Mouse (Mus musculus) neural tube, embryonic 12.5 days (tissue): ENCODE measurements around the gene Ncoa4. TPM values are rescaled to one million over a fixed set of nuclear protein-coding genes. Genes with fewer than 3 reads are reported as not detected.
A peak's percentile ranks its signal among the peaks of the same experiment; 100 is the strongest.

ENCODE experiments used
- ATAC-seq: fragments of 200-750 bp; cut with Nextera tagmentation; 2 replicates; pipeline ENCODE4 v1.8.0; 2017; ENCODE audit warnings: low read depth, mild to moderate bottlenecking, moderate TSS enrichment, moderate library complexity; ENCODE audit not compliant: low FRiP score
- H3K27ac ChIP-seq: fragments of 300-500 bp; sonication (generic); 2 replicates; pipeline ENCODE4 v1.5.1; 2016
- H3K27me3 ChIP-seq: fragments of 300-500 bp; sonication (generic); replicated peaks from 2 replicates; pipeline ENCODE4 v1.6.1; 2016; ENCODE audit warnings: mild to moderate bottlenecking
- H3K36me3 ChIP-seq: fragments of 300-500 bp; sonication (generic); 2 replicates; pipeline ENCODE4 v1.6.1; 2016; ENCODE audit warnings: mild to moderate bottlenecking
- H3K4me1 ChIP-seq: fragments of 300-500 bp; sonication (generic); 2 replicates; pipeline ENCODE4 v1.6.1; 2016
- H3K4me2 ChIP-seq: fragments of 300-500 bp; sonication (generic); replicated peaks from 2 replicates; pipeline ENCODE4 v1.6.1; 2016; ENCODE audit warnings: mild to moderate bottlenecking
- H3K4me3 ChIP-seq: fragments of 300-500 bp; sonication (generic); 2 replicates; pipeline ENCODE4 v1.5.1; 2016
- H3K9ac ChIP-seq: fragments of 300-500 bp; sonication (generic); 2 replicates; pipeline ENCODE4 v1.6.1; 2016; ENCODE audit warnings: mild to moderate bottlenecking
- H3K9me3 ChIP-seq: fragments of 300-500 bp; sonication (generic); 2 replicates; pipeline ENCODE4 v1.6.1; 2016; ENCODE audit warnings: mild to moderate bottlenecking
- WGBS: fragments of 180-500 bp; shearing (Covaris S2); methylation state at CpG from one replicate; pipeline ENCODE4 v1.1.7; 2016; 5-methylcytosine and 5-hydroxymethylcytosine counted together
- polyA plus RNA-seq: library from polyadenylated mRNA; unstranded; fragments of >200 nt; fragmentation: Nextera tagmentation; extraction: Ambion mirVana; gene quantifications from 2 replicates; pipeline ENCODE4 v1.2.1, GENCODE M21; 2016

Ncoa4 gene
- polyA plus RNA-seq, 1 experiment from 2014 or later, result 90.2 TPM

GRCm38 (mm10) chr14:32144734-32145133, 14.9 kb upstream of the Ncoa4 start:
- Histone ChIP-seq H3K4me2 (no peak overlapping the region), H3K4me1 (no peaks in the 10 kb centered on the region), H3K36me3 (no peaks in the 10 kb centered on the region), H3K9me3 (no peaks in the 10 kb centered on the region), H3K9ac (no peak overlapping the region), H3K27ac (no peak overlapping the region), H3K27me3 (no peaks in the 10 kb centered on the region), H3K4me3 (no peak overlapping the region)
- ATAC-seq, result no peak

GRCm38 (mm10) chr14:32145401-32145800, 14.3 kb upstream of the Ncoa4 start:
- no peak for ATAC-seq
- Histone ChIP-seq H3K27me3 (no peaks in the 10 kb centered on the region), H3K9ac (no peak overlapping the region), H3K4me1 (no peaks in the 10 kb centered on the region), H3K36me3 (no peaks in the 10 kb centered on the region), H3K9me3 (no peaks in the 10 kb centered on the region), H3K4me3 (no peak overlapping the region), H3K4me2 (no peak overlapping the region), H3K27ac (no peak overlapping the region)
- WGBS, result 80% methylated on average over 4 of the region's 4 CpGs

DNA sequence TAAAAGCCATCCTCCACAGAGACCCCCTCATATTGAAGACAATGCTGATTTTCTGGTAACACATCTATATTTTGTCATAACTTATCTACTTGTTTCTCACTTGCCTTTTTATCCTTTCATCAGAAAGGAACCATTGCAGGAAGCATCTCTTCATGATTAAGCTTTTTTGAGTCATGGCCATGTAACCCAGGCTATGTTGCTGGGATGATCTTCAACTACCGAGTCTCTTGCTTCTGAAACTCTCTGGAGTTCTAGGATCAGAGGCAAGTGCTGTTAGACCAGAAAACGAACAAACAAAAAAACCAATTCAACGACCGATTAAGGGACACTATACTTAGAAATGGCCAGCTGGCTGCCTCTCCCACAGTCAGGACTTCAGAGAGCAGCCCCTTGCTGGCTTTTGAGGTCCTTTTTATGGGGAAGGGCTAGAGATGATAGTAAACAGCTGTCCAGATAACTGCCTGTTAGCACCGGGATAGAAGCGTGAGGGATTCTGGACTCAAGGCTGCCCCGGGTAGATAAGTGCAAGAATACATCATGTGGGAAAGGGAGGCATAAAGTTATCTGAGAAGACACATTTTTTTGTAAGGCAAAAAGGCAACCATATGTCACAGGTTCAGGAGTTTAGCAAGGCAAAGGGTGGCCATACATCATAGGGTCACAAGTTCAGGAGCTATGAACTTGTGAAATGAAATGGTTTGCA, 13.7 kb upstream of the Ncoa4 start:
- no peaks in the 10 kb centered on the region for H3K36me3 ChIP-seq
- H3K27me3 ChIP-seq, result no peaks in the 10 kb centered on the region
- no peaks in the 10 kb centered on the region for H3K9me3 ChIP-seq
- H3K27ac ChIP-seq, result no peak overlapping the region
- H3K4me3 ChIP-seq, result no peak overlapping the region
- no peaks in the 10 kb centered on the region for H3K4me1 ChIP-seq
- ATAC-seq, result no peak
- H3K9ac ChIP-seq, result no peak overlapping the region
- no peak overlapping the region for H3K4me2 ChIP-seq
- WGBS, result 85% methylated on average over 7 of the region's 7 CpGs

- no peak overlapping the region for H3K27ac ChIP-seq
- ATAC-seq, result no peak
- no peaks in the 10 kb centered on the region for H3K9me3 ChIP-seq
- no peak overlapping the region for H3K4me2 ChIP-seq
- H3K9ac ChIP-seq, result no peak overlapping the region
- H3K4me1 ChIP-seq, result no peaks in the 10 kb centered on the region
- no peak overlapping the region for H3K4me3 ChIP-seq
- 70% methylated on average over 2 of the region's 2 CpGs for WGBS
- H3K27me3 ChIP-seq, result no peaks in the 10 kb centered on the region
- H3K36me3 ChIP-seq, result no peaks in the 10 kb centered on the region
These were observed 13.1 kb upstream of the Ncoa4 start for GRCm38 (mm10) chr14:32146578-32146977.

DNA sequence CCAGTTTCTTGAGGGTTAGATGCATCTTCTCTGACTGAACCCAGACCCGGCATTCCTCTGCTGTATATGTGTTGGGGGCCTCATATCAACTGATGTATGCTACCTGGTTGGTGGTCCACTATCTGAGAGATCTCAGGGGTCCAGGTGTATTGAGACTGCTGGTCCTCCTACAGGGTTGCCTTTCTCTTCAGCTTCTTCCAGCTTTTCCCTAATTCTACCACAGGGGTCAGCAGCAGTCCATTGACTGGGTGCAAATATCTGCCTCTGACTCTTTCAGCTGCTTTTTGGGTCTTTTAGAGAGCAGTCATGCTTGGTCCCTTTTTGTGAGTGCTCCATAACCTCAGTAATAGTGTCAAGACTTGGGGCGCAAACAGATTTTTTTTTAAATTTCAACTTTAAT, 8.8 kb upstream of the Ncoa4 start:
- Histone ChIP-seq H3K4me2 (no peak overlapping the region), H3K27me3 (no peaks in the 10 kb centered on the region), H3K9me3 (no peaks in the 10 kb centered on the region), H3K27ac (no peak overlapping the region), H3K36me3 (no peaks in the 10 kb centered on the region), H3K9ac (no peak overlapping the region), H3K4me3 (no peak overlapping the region), H3K4me1 (no peaks in the 10 kb centered on the region)
- no peak for ATAC-seq
- WGBS, result 89% methylated on average over 2 of the region's 2 CpGs

GRCm38 (mm10) chr14:32152243-32152965, 7.3 kb upstream of the Ncoa4 start:
- 93% methylated on average over 18 of the region's 18 CpGs for WGBS

DNA sequence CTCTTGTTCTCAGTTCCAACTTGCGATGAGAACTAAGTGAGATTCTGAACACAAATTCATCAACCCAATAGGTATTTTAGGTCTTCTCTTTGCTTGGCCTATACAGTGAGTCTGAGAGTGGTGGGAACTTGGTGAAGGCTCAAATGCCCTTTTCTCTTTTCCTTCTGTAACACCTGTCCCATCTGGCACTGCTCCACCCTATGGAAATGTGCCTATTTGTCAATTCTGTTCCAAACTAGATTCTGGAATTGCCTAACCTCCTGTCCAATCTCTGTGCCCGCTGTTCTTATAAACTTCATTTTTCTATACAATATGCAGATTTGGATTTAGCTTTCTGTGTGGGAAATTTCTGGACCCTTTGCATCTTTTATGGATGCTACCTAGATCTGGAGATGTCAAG, 6.5 kb upstream of the Ncoa4 start:
- H3K36me3 ChIP-seq, result no peaks in the 10 kb centered on the region
- no peaks in the 10 kb centered on the region for H3K4me1 ChIP-seq
- no peaks in the 10 kb centered on the region for H3K9me3 ChIP-seq
- H3K4me3 ChIP-seq, result no peak overlapping the region
- H3K9ac ChIP-seq, result no peak overlapping the region
- H3K4me2 ChIP-seq, result no peak overlapping the region
- no peak for ATAC-seq
- H3K27ac ChIP-seq, result no peak overlapping the region
- no peaks in the 10 kb centered on the region for H3K27me3 ChIP-seq
- WGBS, result 93% methylated on average over 2 of the region's 2 CpGs

More at GRCm38 (mm10) chr14:32152243-32152965, 7.3 kb upstream of the Ncoa4 start:
- H3K4me2 ChIP-seq, result no peak overlapping the region
- H3K4me1 ChIP-seq, result no peaks in the 10 kb centered on the region
- no peaks in the 10 kb centered on the region for H3K27me3 ChIP-seq
- no peaks in the 10 kb centered on the region for H3K9me3 ChIP-seq
- no peak overlapping the region for H3K9ac ChIP-seq
- H3K27ac ChIP-seq, result no peak overlapping the region
- H3K4me3 ChIP-seq, result no peak overlapping the region
- no peaks in the 10 kb centered on the region for H3K36me3 ChIP-seq
- ATAC-seq, result no peak

- H3K27me3 ChIP-seq, result no peaks in the 10 kb centered on the region
- H3K4me2 ChIP-seq, result no peak overlapping the region
- H3K9me3 ChIP-seq, result no peaks in the 10 kb centered on the region
- ATAC-seq, result no peak
- WGBS, result 89% methylated on average over 6 of the region's 6 CpGs
- H3K9ac ChIP-seq, result no peak overlapping the region
- H3K27ac ChIP-seq, result no peak overlapping the region
- no peak overlapping the region for H3K4me3 ChIP-seq
- no peaks in the 10 kb centered on the region for H3K36me3 ChIP-seq
- peaks cover 3% of the 10 kb centered on the region; the same call in 1 of the 2 replicates for H3K4me1 ChIP-seq
These were observed 4.9 kb upstream of the Ncoa4 start for GRCm38 (mm10) chr14:32154758-32155157.

DNA sequence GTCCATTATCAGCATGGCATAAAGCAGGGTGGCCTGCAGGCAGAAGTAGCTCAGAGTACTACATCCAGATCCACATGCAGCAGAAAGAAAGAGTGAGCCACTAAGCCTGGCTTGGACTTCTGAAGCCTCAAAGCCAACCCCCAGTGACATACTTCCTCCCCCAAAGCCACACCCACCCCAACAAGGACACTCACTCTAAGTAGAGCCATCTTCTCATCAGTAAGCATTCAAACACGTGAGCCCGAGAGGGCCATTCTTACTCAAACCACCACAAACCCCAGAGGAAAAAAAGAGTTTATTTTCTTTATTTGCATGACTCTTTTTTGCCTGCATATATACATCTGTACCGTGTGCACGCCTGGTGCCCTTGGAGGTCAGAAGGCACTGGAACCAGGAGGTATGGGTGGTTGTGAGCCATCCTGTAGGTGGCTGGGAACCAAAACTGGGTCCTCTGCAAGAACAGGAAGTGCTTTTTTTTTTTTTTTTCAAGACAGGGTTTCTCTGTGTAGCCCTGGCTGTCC, 455 bp upstream of the Ncoa4 start:
- no peak; the same call in 1 of the 2 replicates for ATAC-seq

DNA sequence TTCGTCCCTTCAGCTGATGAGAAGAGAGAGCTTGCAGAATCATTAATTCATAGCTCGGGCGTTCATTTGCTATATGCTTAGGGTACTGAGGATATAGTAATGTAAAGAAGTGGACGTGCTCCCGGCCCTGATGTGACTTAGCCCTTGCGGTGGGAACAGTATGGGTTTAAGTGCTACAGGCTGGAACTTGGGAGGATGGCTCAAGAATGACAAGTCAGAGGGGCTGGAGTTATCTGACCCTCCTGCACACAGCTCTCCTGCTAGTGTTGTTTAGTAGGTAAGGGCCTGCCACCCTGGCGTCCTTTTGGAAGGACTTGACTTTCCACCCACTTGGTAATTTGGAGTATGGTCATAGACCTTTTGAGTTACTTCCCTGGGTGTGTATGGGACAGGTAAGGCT, 898 bp downstream of the Ncoa4 start:
- WGBS, result 44% methylated on average over 7 of the region's 7 CpGs
- H3K27ac ChIP-seq, result no peak overlapping the region

More for the DNA sequence above, 455 bp upstream of the Ncoa4 start:
- Histone ChIP-seq H3K4me3 (peak overlapping the region; percentile 67), H3K27ac (no peak overlapping the region), H3K9me3 (no peaks in the 10 kb centered on the region), H3K4me1 (peaks cover 14% of the 10 kb centered on the region), H3K4me2 (peak overlapping the region; percentile 86), H3K27me3 (no peaks in the 10 kb centered on the region), H3K36me3 (no peaks in the 10 kb centered on the region), H3K9ac (no peak overlapping the region)
- WGBS, result 40% methylated on average over 4 of the region's 4 CpGs

GRCm38 (mm10) chr14:32161090-32161885, 1.6 kb downstream of the Ncoa4 start:
- 0 out of 2 replicates have a peak overlapping the region, but pooled peaks have one; percentile 82 for H3K9ac ChIP-seq
- no peak overlapping the region for H3K27ac ChIP-seq
- ATAC-seq, result no peak
- H3K9me3 ChIP-seq, result no peaks in the 10 kb centered on the region
- WGBS, result 88% methylated on average over 12 of the region's 12 CpGs
- H3K27me3 ChIP-seq, result no peaks in the 10 kb centered on the region
- peaks cover 22% of the 10 kb centered on the region for H3K4me1 ChIP-seq
- H3K4me2 ChIP-seq, result peak overlapping the region; percentile 86
- peak overlapping the region; percentile 67; the same call in 1 of the 2 replicates for H3K4me3 ChIP-seq
- H3K36me3 ChIP-seq, result no peaks in the 10 kb centered on the region

More for the DNA sequence above, 898 bp downstream of the Ncoa4 start:
- Histone ChIP-seq H3K4me2 (peak overlapping the region; percentile 86), H3K27me3 (no peaks in the 10 kb centered on the region), H3K36me3 (no peaks in the 10 kb centered on the region), H3K9ac (peak overlapping the region; percentile 82), H3K4me3 (peak overlapping the region; percentile 67), H3K4me1 (peaks cover 20% of the 10 kb centered on the region), H3K9me3 (no peaks in the 10 kb centered on the region)
- ATAC-seq, result no peak

GRCm38 (mm10) chr14:32162231-32162630, 2.6 kb downstream of the Ncoa4 start:
- H3K9ac ChIP-seq, result no peak overlapping the region
- H3K4me1 ChIP-seq, result peaks cover 22% of the 10 kb centered on the region
- H3K4me2 ChIP-seq, result no peak overlapping the region
- H3K27me3 ChIP-seq, result no peaks in the 10 kb centered on the region
- no peak overlapping the region for H3K4me3 ChIP-seq
- no peaks in the 10 kb centered on the region for H3K9me3 ChIP-seq
- WGBS, result 90% methylated on average over 5 of the region's 5 CpGs
- no peak for ATAC-seq
- H3K36me3 ChIP-seq, result no peaks in the 10 kb centered on the region
- no peak overlapping the region for H3K27ac ChIP-seq
